Mouse (Mus musculus) layer of hippocampus, postnatal 25 days (tissue): Measurements from ENCODE around the gene Filip1. TPM values are rescaled to one million over a fixed set of nuclear protein-coding genes. Genes with fewer than 3 reads are reported as not detected.
A peak's percentile ranks its signal among the peaks of the same experiment; 100 is the strongest.

Experiments
- DNase-seq, 2 experiments: peaks; one replicate each; pipeline ENCODE4 v3.0.0; 2022; ENCODE audit warnings: mixed read lengths in 2 of 2, low spot score in 1 of 2; ENCODE audit errors: extremely low spot score in 1 of 2
- total RNA-seq, 2 experiments: library from RNA; stranded (reverse); gene quantifications; 2 replicates each; pipeline ENCODE4 v1.2.3; 2021

Gene Filip1
- total RNA-seq, 2 experiments from 2014 or later: 8.4 to 14.4 TPM

- peak; percentile 89 to 91 for DNase-seq
Measured at GRCm38 (mm10) chr9:79792841-79793835, 219.5 kb downstream of the Filip1 start, which contains the start of gene Tmem30a. Gene Tmem30a, minus strand, starts transcription at chr9:79793507.

DNA sequence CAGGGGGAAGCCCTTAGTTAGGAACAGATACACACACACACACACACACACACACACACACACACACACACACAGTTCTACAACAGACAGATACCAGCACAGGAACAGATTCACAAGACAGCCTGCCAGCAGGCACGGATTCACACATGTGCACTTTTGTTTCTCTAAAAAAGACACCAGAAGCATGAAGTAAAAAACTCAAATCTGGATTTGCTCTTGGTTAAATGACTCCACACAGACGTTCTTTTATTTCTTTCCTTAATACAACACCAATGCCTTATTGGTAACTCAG lies 226.9 kb downstream of the Filip1 start:
- DNase-seq: peak; percentile 36 to 40

DNA sequence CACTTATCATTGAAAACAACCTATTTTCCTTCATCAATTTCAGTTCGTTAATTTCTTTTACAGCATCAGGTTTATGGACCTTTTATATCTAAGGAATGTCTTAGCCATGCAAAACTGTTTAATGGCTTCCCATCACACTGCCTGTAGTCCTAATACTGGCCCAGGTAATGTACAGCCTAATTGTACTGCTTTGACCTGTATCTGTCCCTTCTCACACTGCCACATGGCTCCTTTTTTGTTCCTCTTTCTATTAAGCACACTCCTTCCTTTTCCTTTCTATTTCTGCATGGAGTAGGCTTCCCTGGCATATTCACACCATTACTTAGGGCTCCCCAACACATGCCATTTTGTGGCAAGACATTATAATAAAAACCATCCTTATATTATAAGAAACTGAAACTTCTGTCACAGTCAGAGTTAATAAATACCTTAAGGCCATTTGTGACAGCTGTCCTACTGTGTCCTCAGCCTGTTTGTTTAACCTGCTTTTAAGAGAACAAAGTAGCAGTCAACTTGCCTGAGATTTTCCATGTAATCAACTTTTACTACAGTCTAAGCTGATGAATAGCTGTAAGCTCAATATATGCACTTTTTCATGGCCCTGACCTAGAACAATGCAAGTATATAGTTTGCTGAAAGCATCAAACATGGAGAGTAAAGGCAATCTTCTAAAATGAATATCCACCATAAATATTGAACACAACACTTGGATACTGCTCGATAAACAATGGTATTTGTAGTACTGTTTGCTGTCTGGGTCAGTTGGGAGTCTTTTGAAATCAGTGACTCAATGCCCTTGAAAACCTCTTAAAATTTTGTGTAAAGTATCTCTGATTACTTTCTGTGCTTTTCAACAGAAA lies 227.5 kb downstream of the Filip1 start:
- DNase-seq: no peak

GRCm38 (mm10) chr9:79784439-79784838 lies 228.2 kb downstream of the Filip1 start:
- DNase-seq: no peak

- no peak for DNase-seq
Measured at GRCm38 (mm10) chr9:79779354-79779753, 233.3 kb downstream of the Filip1 start.

- DNase-seq: no peak
Measured at GRCm38 (mm10) chr9:79766991-79767545, 245.6 kb downstream of the Filip1 start.

- DNase-seq: no peak
Measured at GRCm38 (mm10) chr9:79765329-79765728, 247.3 kb downstream of the Filip1 start.

Other genes with a start within 250 kb of the Filip1 start
- 100 to 1,000 TPM; 219 to 240 TPM for gene Tmem30a, start 219.3 kb downstream of the Filip1 start, total RNA-seq
- 100 to 1,000 TPM in 1 of 2 experiments, 10 to 100 TPM in 1; 99.9 to 112 TPM for gene Senp6, start 54.1 kb upstream of the Filip1 start, total RNA-seq
- gene Myo6, start 152.2 kb upstream of the Filip1 start, total RNA-seq: 10 to 100 TPM; 71.7 to 84.2 TPM